Mouse (Mus musculus) monocyte, adult 5-6 weeks (primary cell): Measurements from ENCODE around the gene Pde4d. TPM values are rescaled to one million over a fixed set of nuclear protein-coding genes. Genes with fewer than 3 reads are reported as not detected.

ENCODE experiments used
- ATAC-seq: fragments of 153-309, 156-312 bp; replicated peaks from 2 replicates; pipeline ENCODE4 v1.8.0; 2017; ENCODE audit warnings: mild to moderate bottlenecking; ENCODE audit not compliant: low TSS enrichment, insufficient number of reproducible peaks, severe bottlenecking, poor library complexity, low FRiP score
- total RNA-seq: library from RNA; stranded (forward); fragments of 200-1000, 200-491, 200-594 nt; gene quantifications from 3 replicates; pipeline ENCODE4 v1.2.3, GENCODE M21; 2017

The Pde4d gene
- total RNA-seq, 1 experiment from 2014 or later = 3.4 TPM

DNA sequence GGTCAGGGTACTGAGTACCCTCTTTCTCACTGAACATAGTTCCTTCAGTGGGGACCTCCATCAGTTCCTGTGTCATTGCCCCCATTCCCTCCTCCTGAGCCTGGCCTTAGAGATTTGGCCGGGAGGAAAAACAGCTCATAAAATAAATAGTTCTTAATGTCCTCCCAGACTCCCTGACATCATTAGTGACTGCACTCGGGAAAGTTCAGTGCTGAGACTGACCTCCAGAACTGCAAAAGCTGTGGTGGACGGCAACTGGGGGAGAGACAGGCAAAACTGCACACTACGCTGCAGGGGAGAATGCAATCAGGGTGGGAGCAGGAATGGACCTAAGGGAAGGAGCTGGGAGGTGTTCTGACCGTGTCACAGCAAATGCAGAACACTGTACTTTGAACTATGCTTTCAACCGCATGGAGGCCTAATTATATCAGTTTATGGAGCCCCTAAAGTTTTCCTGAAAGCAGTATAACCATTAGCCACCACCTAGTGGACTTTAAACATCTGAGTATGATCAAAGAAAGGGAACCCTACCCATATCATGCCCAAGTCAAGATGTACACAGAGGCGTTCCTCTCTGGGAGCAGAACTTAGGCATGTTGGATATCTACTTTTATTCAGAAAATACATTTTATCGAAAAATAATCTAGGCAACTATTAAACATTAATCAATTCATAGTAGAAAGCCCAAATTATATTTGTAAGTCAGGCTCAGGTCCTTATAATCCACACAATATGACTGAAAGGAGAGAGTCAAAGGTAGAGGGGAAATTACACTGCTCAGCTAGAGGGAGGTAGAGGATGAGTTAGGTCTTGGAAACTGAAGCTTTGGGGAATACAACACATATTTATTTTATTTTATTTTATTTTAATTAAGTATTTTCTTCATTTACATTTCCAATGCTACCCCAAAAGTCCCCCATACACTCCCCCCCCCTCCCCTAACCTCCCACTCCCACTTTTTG, 618.8 kb downstream of the Pde4d start:
- no peak for ATAC-seq

DNA sequence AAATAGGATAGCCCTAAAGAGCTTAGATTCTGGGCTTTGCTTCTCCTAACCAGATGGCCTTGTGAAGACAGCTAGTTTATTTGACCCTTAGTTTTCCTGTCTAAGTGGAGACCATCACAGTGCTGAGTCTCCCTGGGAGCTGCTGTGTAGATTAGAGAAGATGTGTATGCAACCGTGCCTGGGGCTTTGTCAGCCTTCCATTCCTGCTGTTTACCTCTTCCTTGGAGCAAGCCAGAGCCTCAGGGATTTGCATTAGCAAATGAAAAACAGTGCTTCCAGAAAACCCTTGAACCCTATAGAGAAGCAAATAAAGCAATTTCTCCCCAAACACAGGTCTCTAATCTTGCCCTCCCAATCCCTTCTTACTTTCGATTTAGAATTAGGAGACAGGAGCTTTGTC, 623.6 kb downstream of the Pde4d start:
- no peak for ATAC-seq

DNA sequence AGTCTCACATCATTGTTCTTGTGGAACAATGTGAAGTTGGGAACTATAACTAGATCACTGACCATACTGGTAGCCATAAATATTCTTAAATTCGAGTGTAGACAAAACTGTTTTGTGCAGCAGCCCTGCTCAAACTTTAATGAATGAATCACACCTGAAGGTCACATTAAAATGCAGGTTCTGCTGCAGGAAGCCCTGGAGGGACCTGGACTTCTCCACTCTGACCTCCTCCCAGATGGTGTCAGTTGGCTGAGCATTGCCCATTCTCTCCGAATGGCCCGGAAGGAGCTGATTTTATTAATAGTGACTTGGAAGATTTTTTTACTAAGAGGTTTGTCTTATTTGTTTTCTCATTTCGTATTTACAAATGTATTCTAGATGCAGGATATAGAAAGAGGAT, 624.3 kb downstream of the Pde4d start:
- no peak for ATAC-seq

DNA sequence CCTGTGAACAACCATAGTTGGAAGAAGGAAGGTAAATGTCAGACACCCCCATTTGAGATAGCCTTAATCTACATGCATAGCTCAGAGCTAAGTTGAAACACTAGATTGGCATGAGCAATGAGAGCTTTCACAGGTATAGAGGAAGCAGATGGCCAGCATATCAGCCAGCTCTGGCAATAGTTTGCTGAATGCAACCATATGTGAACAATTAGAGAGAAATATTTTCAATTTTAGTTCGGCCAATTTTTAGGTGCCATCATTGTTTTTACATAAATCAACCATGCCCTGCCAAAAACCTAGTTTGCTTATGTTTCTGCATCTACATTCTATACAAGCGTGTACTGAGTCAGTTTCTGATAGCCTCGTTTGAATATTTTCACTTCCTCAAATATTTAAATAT, 642.9 kb downstream of the Pde4d start:
- no peak for ATAC-seq

DNA sequence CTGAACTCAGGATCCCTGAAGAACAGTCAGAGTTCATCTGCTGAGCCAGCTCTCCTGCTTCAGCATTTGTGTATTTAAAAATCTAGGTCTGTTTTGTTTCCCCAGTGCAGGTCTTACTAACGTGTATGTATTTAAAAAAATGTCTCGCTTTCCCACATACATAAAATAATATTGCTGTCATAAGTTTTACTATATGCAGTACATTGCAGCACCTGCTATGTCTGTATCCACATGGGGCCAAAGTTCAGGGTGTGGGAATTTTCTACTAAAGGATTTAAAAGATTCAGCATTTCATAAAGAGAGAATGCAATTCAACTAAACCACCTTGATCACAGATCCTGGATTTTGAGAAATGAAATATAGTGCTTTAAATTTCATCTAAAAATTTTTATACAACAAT, 646.9 kb downstream of the Pde4d start:
- ATAC-seq = no peak

DNA sequence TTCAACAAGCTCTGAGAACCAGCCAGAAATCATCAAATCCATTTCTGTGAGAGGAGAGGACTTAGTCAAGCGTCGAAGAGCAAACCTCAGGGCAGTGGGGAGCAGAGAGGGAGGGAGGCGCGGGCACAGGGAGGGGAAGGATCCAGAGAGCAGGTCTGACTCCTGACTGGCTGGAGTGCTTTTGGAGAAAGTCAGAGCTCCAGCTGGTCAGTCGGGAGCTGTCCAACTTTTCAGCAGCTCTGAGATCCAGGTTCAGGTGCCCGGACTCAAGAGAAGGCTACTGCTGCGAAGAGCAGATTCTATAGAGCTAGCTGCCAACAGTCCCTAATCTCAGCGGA, 666.2 kb downstream of the Pde4d start:
- no peak for ATAC-seq

DNA sequence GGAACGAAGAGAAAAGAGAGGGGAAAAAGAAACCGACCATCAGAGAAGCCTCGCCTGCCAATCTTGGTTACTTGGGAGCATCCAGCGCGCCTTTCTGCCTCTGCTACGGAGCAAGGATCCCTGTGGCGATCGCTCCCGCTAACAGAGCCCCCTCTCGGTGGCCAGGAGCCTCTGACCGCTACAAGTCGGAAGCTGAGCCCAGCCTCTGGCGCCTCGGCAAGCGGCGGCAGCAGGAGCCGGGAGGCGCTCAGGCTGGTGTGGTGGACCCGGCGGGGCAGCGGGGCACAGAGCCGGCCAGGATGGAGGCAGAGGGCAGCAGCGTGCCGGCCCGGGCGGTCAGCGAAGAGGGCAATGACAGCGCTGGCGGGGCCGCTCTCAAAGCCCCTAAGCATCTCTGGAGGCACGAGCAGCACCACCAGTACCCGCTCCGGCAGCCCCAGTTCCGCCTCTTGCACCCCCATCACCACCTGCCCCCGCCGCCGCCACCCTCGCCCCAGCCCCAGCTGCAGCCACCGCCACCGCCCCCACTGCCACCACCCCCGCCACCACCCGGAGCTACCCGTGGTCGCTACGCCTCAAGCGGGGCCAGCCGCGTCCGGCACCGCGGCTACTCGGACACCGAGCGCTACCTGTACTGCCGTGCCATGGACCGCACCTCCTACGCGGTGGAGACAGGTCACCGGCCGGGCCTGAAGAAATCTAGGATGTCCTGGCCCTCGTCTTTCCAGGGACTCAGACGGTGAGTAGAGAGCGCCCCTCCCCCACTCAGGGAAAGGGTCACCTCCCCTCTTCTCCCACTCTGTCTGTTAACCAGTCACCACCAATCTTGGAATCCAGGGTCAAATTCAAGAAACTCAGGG, 666.8 kb downstream of the Pde4d start:
- no peak for ATAC-seq

DNA sequence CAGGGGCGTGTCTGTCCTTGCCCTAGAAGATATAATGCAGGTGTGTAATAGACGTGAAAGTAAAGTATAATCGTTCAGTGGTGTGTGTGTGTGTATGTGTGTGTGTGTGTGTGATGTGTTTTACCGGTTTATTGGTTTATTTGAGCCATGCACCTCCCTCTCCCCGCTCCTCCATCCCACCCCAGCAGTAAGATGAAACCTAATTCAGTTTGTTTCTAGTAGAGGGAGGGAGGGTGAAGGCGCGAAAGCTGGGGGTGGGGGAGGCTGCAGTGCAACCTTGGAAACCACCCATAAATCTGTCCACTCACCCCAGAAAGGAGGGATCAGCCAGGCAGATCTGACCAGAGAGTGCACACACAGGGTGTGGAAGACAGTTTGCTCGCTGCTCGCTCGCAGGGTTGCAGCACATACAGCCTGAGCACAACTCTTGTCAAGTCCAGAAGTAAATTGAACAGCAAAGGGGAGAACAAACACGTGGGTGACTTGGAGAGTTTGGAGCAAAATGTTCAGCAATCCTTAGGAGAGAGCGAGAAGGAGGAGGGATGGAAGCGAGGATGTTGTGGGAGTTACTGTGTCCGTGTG, 667.6 kb downstream of the Pde4d start:
- ATAC-seq = no peak

DNA sequence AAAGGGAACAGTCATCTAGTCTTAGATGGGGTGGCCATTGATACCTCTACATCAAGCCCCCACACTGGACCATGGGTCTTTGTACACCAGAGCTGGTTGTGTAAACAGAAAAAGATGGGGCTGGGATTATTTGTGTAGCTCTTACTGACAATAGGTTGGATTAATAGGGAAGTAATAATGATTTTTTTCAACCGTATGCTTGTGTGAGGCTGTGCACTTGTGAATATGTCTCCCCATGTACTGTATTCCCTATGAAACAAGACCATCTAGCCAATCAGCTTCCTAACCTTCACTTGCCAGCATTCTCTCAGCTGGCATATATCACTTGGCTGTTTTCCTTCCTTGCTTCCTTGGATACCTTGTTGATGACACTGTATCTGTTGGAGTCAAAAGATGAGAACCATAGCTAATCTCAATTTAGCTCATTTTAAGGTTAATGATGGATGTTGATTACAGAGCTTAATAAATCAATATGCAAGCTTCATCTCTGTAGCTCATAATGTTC, 668.6 kb downstream of the Pde4d start:
- no peak for ATAC-seq

DNA sequence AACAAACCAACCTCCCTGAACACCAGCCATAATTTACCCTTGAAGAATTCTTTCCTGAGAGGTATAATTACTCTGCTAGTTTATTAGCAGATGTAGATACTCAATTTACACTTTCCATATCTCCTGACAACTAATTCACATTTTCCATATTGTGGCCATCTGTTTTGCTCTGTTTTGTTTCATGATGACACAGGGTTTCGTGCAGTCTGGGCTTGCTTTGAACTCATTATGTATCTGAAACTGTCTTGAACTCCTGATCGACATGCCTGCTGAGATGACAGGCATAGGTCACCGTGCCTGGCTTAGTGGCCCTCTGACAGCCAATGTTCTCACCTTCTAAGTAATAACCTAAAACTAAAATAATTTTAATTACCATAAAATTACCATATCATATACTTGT, 672.1 kb downstream of the Pde4d start:
- no peak for ATAC-seq

DNA sequence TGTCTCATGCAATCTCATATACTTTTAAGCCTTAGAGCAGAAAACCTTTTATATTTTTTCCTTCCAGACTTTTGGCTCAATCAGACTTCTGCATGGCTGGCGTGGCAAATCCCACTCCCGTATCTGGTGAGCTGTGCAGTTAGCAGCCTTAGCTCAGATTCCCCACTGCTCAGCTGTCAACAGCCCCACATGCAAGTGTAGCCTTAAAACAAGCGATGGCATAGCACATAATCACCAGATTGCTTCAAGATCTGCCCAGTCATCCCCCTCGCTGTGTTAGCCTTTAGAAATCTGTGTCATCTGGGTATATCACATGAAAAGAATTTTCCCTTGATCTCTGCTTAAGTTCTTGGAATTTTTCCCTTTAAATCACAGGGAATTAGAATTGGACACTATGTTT, 686.7 kb downstream of the Pde4d start:
- no peak for ATAC-seq

DNA sequence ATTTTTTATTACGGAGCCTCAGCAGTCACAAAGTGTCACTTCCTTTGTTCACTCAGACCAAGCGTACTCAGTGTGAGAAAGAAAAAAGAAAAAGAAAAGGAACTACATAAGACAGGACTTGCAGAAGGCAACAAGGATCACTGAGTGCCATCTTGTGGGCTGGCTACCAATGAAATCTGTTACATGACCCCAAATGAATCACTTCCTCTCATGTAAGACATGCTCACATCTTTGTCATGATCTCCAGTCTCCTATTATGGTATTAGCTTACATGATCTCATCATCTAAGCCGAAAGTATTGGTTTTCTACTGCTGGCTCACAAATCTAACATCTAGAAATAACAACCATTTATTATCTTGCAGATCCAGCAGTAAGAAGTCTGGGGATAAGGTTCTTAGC, 709.0 kb downstream of the Pde4d start:
- no peak for ATAC-seq

DNA sequence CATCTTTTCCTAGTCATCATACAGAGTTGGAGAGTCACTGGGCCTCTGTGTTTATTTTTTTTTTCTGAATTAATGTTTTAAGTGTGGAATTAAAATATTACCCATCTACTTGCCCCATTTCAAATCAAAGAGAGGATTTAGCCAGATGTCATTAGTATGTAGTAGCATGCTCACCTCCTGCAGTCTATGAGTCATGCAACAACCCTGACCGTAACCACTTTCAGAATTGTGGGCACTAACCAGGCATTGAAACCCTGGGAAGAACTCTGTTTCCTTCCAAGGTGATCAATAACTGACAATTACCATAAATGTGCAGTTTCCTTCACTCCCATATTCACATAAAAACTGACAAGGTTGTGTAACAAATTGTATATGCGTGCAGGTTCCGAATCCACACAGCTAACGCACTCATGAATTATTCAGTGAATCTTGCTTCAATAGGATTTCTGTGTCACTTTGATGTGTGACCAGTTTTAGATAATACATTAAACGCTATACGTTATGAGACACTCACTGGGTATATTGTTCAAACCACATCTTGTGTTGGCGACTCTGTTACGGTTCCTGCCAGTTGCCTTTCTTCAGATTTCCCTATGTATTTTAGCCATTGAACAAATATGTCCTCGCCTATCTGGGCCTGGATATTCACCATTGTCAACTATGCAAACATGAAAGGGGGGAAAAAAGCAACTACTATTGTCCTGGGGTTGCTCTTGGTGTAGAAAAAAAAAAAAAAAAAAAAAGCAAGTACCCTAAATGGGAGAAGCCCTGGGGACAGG, 719.0 kb downstream of the Pde4d start:
- ATAC-seq = no peak

DNA sequence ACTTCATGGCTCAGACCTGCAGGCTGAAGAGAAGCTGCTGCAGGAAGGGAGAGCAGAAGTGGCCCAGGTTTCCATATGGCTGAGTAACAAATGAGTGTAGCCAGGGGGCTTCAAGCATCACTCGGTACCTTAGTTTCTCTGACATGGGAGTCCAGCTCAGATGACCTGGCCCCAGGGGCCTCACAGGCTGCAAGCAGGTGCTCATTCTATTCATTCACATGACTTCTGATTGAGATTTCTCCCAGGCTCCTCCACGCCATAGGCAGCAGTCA, 719.5 kb downstream of the Pde4d start:
- no peak for ATAC-seq

DNA sequence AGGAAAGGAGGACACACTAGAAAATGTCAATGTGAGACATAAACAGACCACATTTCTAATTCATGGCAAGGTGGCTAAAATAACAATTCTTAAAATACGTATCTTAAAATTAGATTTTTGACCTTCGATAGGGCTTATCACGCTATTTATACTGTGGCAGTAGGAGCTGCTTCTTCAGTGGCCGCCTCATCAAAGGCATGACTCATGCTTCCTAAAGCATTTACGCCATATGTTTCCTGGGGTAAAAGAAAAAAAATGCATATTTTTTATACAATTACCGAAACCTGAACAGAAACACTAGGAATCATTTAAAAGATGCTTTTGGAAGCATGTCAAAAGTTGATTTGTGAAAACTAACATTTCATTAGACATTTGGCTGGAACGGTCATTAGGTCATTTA, 721.9 kb downstream of the Pde4d start:
- ATAC-seq = no peak

DNA sequence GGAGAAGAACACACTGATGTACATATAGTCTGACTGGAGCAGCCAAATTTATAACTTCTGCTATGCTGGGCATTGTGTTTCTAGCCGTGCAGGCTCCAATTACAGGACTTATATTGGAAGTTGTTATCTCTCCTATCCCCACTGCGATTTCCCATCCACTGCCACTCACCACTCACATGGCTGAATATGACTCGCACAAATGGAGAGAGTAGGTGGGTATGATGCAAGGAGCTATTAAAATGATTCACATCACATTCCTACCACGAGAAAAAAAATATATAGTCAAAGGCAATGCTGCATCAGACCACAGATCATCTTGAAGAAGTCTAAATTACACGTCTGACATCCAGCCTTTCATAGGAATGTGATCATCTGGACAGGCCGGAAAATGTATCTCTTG, 725.5 kb downstream of the Pde4d start:
- ATAC-seq = no peak

DNA sequence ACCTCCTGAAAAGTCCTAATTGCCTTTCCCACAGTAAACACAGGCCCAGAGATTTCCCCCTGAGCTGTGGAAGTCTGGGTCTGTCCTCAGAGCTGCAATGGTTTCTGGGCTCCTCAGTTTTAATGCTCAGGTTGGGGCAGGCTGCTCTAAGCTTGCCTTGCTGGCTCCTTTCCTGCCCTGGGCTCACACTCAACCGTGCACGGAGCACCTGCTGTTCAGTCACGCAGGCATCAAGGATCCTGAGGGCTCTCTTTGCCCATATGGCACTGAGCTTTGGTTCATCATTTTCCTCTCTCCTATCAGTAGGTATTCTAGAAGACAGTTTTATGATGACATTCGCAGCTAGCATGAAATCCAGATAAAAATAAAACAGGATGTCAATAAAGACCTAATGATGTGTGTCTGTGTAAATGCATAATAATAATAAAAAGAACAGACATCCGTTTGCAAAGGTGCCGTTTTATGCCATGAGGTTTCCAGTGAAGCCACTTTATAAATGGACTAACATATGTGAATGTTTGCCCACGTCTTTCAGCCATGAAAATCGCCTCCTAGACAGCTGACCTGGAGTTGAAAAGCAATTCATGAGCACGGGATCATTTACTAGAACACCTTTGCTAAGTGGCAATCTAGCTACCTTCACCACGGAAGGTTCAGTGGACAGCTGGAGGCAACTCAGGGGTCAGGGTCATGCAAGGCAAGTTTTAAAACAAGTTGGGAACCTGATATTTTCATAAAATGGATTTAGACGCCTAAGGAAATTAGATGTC, 726.3 kb downstream of the Pde4d start:
- no peak for ATAC-seq

DNA sequence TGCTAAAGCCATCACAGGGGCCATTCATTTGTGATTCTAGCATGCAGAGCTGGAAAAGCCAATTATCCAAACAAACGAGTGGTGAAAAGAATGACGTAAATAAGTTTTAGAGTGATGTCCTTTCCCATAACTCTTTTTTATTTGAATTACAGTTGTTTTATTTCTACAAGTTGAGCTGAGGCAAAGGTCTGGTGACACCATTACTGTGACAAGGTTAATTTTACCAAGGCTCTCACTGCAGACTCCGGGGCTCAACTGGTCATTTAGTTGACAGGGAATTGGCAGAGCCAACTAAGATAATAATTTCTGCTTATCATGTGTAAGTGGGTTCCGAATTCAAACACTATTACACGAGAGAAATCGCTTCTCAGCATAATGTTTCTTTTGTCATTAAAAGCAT, 731.6 kb downstream of the Pde4d start:
- ATAC-seq = no peak
